Mouse (Mus musculus): Measurements from ENCODE around the gene Gng4.

DNA sequence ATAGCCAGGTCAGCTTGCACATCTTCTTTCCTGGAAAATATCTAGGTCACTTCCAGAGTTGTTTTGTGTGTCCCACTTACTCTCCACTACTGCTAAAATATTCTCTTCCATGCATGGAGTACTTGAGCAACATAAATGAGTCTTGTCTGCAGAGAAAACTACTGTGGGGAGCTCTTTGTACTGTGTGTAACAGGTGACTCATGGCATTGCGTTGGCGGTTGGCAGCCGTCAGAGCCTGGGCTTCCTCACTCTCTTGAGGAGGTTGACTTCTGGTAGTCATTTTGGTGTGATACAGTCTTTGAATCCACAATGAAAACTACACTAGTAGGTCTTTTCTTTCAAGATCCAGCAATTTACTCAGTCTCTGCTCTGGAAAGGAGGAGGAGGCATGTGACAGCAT is 8.1 kb downstream of the Gng4 start:
- TF ChIP-seq CTCF (IDR thresholded peaks at IDR 0.05; ENCODE audit: low read depth): no peak
- TF ChIP-seq EP300 (IDR thresholded peaks at IDR 0.05; ENCODE audit: low read depth): no peak

Data from liver, postnatal 0 days (tissue).